Mouse (Mus musculus): Measurements from ENCODE around the gene Fars2. TPM values are rescaled to one million over a fixed set of nuclear protein-coding genes. Genes with fewer than 3 reads are reported as not detected.

Fars2 gene
- polyA plus RNA-seq, 2 experiments from 2014 or later, result 27.9 to 29.3 TPM

GRCm38 (mm10) chr13:36735901-36736618, 618.8 kb downstream of the Fars2 start:
- peak; percentile 17 for ATAC-seq

GRCm38 (mm10) chr13:36736619-36736996, 619.4 kb downstream of the Fars2 start:
- ATAC-seq, result no peak

GRCm38 (mm10) chr13:36750056-36750455, 632.8 kb downstream of the Fars2 start:
- no peak for ATAC-seq

GRCm38 (mm10) chr13:36751861-36752260, 634.6 kb downstream of the Fars2 start:
- no peak for ATAC-seq

GRCm38 (mm10) chr13:36766801-36767200, 649.6 kb downstream of the Fars2 start:
- no peak for ATAC-seq

Other genes starting within 250 kb of the Fars2 start
- 10 to 100 TPM in 1 of 2 experiments, 1 to 10 TPM in 1; 7.5 to 11.6 TPM for gene Rpp40, start 211.1 kb upstream of the Fars2 start, polyA plus RNA-seq (2017; shearing (Covaris generic))
- gene Ppp1r3g, start 158.6 kb upstream of the Fars2 start, polyA plus RNA-seq (2017; shearing (Covaris generic)), result not detected
- 10 to 100 TPM; 29.3 to 38.9 TPM for gene Lyrm4, start 114 bp downstream of the Fars2 start, polyA plus RNA-seq (2017; shearing (Covaris generic))